Mouse (Mus musculus): ENCODE measurements around the gene Ubac1. TPM values are rescaled to one million over a fixed set of nuclear protein-coding genes. Genes with fewer than 3 reads are reported as not detected.
A peak's percentile ranks its signal among the peaks of the same experiment; 100 is the strongest.

Gene Ubac1
- polyA plus RNA-seq (2015; fragmentation: Nextera tagmentation; extraction: Ambion mirVana), result 113 and 117 TPM in 2 replicates

DNA sequence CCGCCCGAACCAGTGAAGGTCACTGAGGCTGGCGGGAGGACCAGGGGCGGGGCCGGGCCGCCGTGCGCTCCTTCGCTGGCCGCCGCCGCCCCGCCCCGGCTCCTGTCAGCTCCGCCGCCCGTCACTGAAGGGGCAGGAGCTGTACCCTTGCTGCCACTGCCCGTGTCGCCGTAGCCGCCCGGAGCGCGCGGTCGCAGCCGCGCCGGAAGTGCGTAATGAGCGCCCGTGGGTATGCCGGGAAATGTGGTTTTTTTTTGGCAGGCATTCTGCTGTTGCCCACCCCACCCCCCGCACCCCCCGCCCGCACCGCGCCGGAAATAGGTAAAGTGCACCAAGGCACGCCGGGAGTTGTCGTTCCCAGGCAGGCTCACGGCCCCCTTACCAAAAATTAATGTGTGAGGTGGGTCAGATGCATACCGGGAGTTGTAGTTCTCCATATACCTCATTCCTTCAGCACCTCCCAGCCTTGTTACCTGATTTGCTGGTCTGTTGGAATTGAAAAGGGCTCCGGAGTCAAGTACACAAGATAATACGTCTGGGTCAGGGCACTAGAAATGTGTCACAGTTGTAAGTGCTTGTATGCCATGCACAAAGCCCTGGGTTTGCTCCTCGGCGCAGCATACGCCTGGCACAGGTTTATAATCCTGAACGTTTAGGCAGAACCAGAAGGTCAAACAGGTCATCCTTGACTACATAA lies at the start of gene Ubac1:
TSS of gene Ubac1 (minus strand) at position 187 of the 697 bp plus-strand sequence.
- 7% methylated on average over 50 of the region's 50 CpGs for WGBS
- Histone ChIP-seq H3K4me2 (ENCODE audit: low read length) (peak within 1 kb of the TSS; percentile 89), H3K9me3 (ENCODE audit: control insufficient read depth, low read length) (no peaks in the 10 kb centered on the region), H3K27me3 (replicated peaks; ENCODE audit: control insufficient read depth, insufficient read depth, low read length) (no peaks in the 10 kb centered on the region), H3K4me3 (replicated peaks; ENCODE audit: low read length) (peak within 1 kb of the TSS; percentile 89), H3K27ac (ENCODE audit: low read length) (peak within 1 kb of the TSS; percentile 83), H3K36me3 (ENCODE audit: control insufficient read depth, insufficient read depth) (no peaks in the 10 kb centered on the region), H3K4me1 (replicated peaks; ENCODE audit: control insufficient read depth, insufficient read depth, low read length) (peaks cover 17% of the 10 kb centered on the region), H3K9ac (replicated peaks; ENCODE audit: low read depth, low read length) (peak within 1 kb of the TSS; percentile 83)
- peak; percentile 95 for ATAC-seq

DNA sequence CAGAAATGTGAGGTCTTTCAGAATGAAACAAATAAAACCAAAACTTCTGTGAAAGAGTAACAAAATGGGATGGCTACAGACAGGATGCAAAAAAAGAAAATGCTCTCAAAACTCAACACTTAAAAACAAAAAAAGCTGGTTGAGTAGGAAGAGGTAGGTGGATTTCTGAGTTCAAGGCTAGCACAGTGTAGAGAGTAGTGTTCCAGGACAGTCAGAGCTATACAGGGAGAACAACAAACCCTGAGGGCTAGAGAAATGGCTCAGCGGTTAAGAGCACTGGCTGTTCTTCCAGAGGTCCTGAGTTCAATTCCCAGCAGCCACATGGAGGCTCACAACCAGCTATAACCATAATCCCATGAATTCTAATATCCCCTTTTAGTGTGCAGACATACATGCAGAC lies 47.0 kb upstream of the Ubac1 start:
- no peak overlapping the region for H3K4me2 ChIP-seq (ENCODE audit: low read length)
- no peaks in the 10 kb centered on the region for H3K36me3 ChIP-seq (ENCODE audit: control insufficient read depth, insufficient read depth)
- ATAC-seq, result no peak
- H3K27me3 ChIP-seq (replicated peaks; ENCODE audit: control insufficient read depth, insufficient read depth, low read length), result no peaks in the 10 kb centered on the region
- H3K9me3 ChIP-seq (ENCODE audit: control insufficient read depth, low read length), result no peaks in the 10 kb centered on the region
- 86% methylated on average over 1 of the region's 1 CpGs for WGBS
- H3K27ac ChIP-seq (ENCODE audit: low read length), result no peak overlapping the region
- no peak overlapping the region for H3K9ac ChIP-seq (replicated peaks; ENCODE audit: low read depth, low read length)
- no peak overlapping the region for H3K4me3 ChIP-seq (replicated peaks; ENCODE audit: low read length)
- H3K4me1 ChIP-seq (replicated peaks; ENCODE audit: control insufficient read depth, insufficient read depth, low read length), result peaks cover 17% of the 10 kb centered on the region

GRCm38 (mm10) chr2:26068175-26068574 lies 46.6 kb upstream of the Ubac1 start:
- Histone ChIP-seq H3K9me3 (ENCODE audit: control insufficient read depth, low read length) (no peaks in the 10 kb centered on the region), H3K4me1 (replicated peaks; ENCODE audit: control insufficient read depth, insufficient read depth, low read length) (peaks cover 17% of the 10 kb centered on the region), H3K27ac (ENCODE audit: low read length) (no peak overlapping the region), H3K9ac (replicated peaks; ENCODE audit: low read depth, low read length) (no peak overlapping the region), H3K36me3 (ENCODE audit: control insufficient read depth, insufficient read depth) (no peaks in the 10 kb centered on the region), H3K4me2 (ENCODE audit: low read length) (no peak overlapping the region), H3K4me3 (replicated peaks; ENCODE audit: low read length) (no peak overlapping the region), H3K27me3 (replicated peaks; ENCODE audit: control insufficient read depth, insufficient read depth, low read length) (no peaks in the 10 kb centered on the region)
- 84% methylated on average over 7 of the region's 7 CpGs for WGBS
- no peak for ATAC-seq

DNA sequence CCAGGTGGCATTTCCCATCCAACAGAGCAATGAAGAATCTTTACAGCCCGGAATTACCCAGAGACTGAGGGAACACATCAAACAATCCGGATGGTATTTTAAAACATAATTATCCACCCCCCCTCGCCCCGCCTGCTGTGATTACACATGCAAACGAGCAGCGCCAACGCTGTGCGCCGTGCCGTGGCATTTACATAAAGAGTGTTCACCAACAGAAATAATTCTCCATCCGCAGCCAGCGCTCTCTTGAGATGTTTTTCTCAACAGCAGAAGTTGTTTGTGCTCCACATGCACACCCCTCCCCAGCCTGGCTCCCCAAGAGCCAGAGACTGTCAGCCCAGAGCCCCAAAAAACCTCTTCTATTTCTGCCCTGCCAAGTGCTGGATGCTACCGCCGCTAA lies 45.0 kb upstream of the Ubac1 start:
- Histone ChIP-seq H3K36me3 (ENCODE audit: control insufficient read depth, insufficient read depth) (no peaks in the 10 kb centered on the region), H3K9ac (replicated peaks; ENCODE audit: low read depth, low read length) (peak overlapping the region; percentile 13; the same call in 1 of the 2 replicates), H3K4me1 (replicated peaks; ENCODE audit: control insufficient read depth, insufficient read depth, low read length) (peaks cover 18% of the 10 kb centered on the region), H3K4me3 (replicated peaks; ENCODE audit: low read length) (no peak overlapping the region), H3K27me3 (replicated peaks; ENCODE audit: control insufficient read depth, insufficient read depth, low read length) (no peaks in the 10 kb centered on the region), H3K27ac (ENCODE audit: low read length) (peak overlapping the region; percentile 73), H3K4me2 (ENCODE audit: low read length) (peak overlapping the region; percentile 28), H3K9me3 (ENCODE audit: control insufficient read depth, low read length) (no peaks in the 10 kb centered on the region)
- WGBS, result 23% methylated on average over 14 of the region's 14 CpGs
- peak; percentile 70 for ATAC-seq

- H3K4me1 ChIP-seq (replicated peaks; ENCODE audit: control insufficient read depth, insufficient read depth, low read length), result peaks cover 22% of the 10 kb centered on the region
- no peak overlapping the region for H3K27ac ChIP-seq (ENCODE audit: low read length)
- H3K9me3 ChIP-seq (ENCODE audit: control insufficient read depth, low read length), result no peaks in the 10 kb centered on the region
- no peak overlapping the region for H3K4me3 ChIP-seq (replicated peaks; ENCODE audit: low read length)
- no peak for ATAC-seq
- 83% methylated on average over 13 of the region's 13 CpGs for WGBS
- no peak overlapping the region for H3K4me2 ChIP-seq (ENCODE audit: low read length)
- H3K9ac ChIP-seq (replicated peaks; ENCODE audit: low read depth, low read length), result no peak overlapping the region
- no peaks in the 10 kb centered on the region for H3K27me3 ChIP-seq (replicated peaks; ENCODE audit: control insufficient read depth, insufficient read depth, low read length)
- no peaks in the 10 kb centered on the region for H3K36me3 ChIP-seq (ENCODE audit: control insufficient read depth, insufficient read depth)
Observed at GRCm38 (mm10) chr2:26062742-26063427, 41.3 kb upstream of the Ubac1 start.

DNA sequence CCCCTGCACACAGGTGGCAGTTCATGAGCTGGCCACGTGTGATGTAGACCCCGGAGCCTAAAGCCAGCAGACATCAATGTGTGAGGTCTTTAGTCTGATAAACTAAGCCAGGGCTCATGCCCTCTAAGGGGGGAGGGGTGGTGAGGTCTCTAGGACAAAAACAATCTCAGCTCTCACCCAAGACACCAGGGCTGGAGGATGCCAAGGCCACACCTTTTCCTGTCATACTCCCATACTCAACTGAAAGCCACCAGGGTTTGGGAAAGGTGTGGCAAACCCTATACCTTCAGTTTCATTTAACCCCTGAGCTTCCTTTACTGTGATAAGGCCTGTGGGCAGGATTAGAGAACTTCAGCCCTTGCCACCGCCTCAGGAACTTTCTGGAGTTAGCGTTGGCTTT lies 40.7 kb upstream of the Ubac1 start:
- H3K27ac ChIP-seq (ENCODE audit: low read length), result no peak overlapping the region
- no peaks in the 10 kb centered on the region for H3K36me3 ChIP-seq (ENCODE audit: control insufficient read depth, insufficient read depth)
- H3K4me1 ChIP-seq (replicated peaks; ENCODE audit: control insufficient read depth, insufficient read depth, low read length), result peaks cover 20% of the 10 kb centered on the region
- WGBS, result 78% methylated on average over 4 of the region's 4 CpGs
- H3K9me3 ChIP-seq (ENCODE audit: control insufficient read depth, low read length), result no peaks in the 10 kb centered on the region
- H3K9ac ChIP-seq (replicated peaks; ENCODE audit: low read depth, low read length), result no peak overlapping the region
- no peak for ATAC-seq
- H3K4me2 ChIP-seq (ENCODE audit: low read length), result no peak overlapping the region
- H3K4me3 ChIP-seq (replicated peaks; ENCODE audit: low read length), result no peak overlapping the region
- no peaks in the 10 kb centered on the region for H3K27me3 ChIP-seq (replicated peaks; ENCODE audit: control insufficient read depth, insufficient read depth, low read length)

GRCm38 (mm10) chr2:26061018-26061666 lies 39.6 kb upstream of the Ubac1 start:
- peak; percentile 61; the same call in 1 of the 2 replicates for ATAC-seq
- no peaks in the 10 kb centered on the region for H3K27me3 ChIP-seq (replicated peaks; ENCODE audit: control insufficient read depth, insufficient read depth, low read length)
- H3K27ac ChIP-seq (ENCODE audit: low read length), result no peak overlapping the region
- no peaks in the 10 kb centered on the region for H3K36me3 ChIP-seq (ENCODE audit: control insufficient read depth, insufficient read depth)
- peaks cover 9% of the 10 kb centered on the region for H3K4me1 ChIP-seq (replicated peaks; ENCODE audit: control insufficient read depth, insufficient read depth, low read length)
- no peak overlapping the region for H3K4me2 ChIP-seq (ENCODE audit: low read length)
- H3K9me3 ChIP-seq (ENCODE audit: control insufficient read depth, low read length), result no peaks in the 10 kb centered on the region
- 58% methylated on average over 21 of the region's 21 CpGs for WGBS
- no peak overlapping the region for H3K9ac ChIP-seq (replicated peaks; ENCODE audit: low read depth, low read length)
- no peak overlapping the region for H3K4me3 ChIP-seq (replicated peaks; ENCODE audit: low read length)

DNA sequence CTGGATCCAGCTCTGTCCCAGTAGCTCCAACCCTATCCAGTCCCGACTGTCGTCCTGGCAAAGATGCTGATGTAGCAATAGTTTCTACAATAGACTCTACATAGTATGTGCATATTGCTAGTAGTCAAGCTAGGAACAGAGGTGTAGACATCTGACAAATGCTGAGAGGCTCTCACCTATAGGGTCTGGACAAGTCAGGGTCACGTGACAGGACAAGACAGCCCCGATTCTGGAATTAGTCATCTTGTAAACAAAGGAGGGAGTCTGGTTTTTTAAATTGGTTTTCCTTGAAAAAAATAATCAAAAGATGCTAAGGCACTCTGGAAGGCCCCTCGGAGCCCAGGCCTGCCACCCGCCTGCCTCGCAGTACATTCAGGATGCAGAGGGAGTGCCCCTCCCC lies 35.5 kb upstream of the Ubac1 start:
- no peak overlapping the region for H3K27ac ChIP-seq (ENCODE audit: low read length)
- no peaks in the 10 kb centered on the region for H3K27me3 ChIP-seq (replicated peaks; ENCODE audit: control insufficient read depth, insufficient read depth, low read length)
- ATAC-seq, result no peak
- 84% methylated on average over 7 of the region's 7 CpGs for WGBS
- H3K36me3 ChIP-seq (ENCODE audit: control insufficient read depth, insufficient read depth), result no peaks in the 10 kb centered on the region
- no peak overlapping the region for H3K4me2 ChIP-seq (ENCODE audit: low read length)
- H3K4me1 ChIP-seq (replicated peaks; ENCODE audit: control insufficient read depth, insufficient read depth, low read length), result peaks cover 9% of the 10 kb centered on the region; the same call in 1 of the 2 replicates
- H3K9me3 ChIP-seq (ENCODE audit: control insufficient read depth, low read length), result no peaks in the 10 kb centered on the region
- H3K9ac ChIP-seq (replicated peaks; ENCODE audit: low read depth, low read length), result no peak overlapping the region
- H3K4me3 ChIP-seq (replicated peaks; ENCODE audit: low read length), result no peak overlapping the region

GRCm38 (mm10) chr2:26056226-26056625 lies 34.7 kb upstream of the Ubac1 start:
- WGBS, result 70% methylated on average over 5 of the region's 5 CpGs
- Histone ChIP-seq H3K27me3 (replicated peaks; ENCODE audit: control insufficient read depth, insufficient read depth, low read length) (no peaks in the 10 kb centered on the region), H3K9me3 (ENCODE audit: control insufficient read depth, low read length) (no peaks in the 10 kb centered on the region), H3K4me3 (replicated peaks; ENCODE audit: low read length) (no peak overlapping the region), H3K4me2 (ENCODE audit: low read length) (no peak overlapping the region), H3K9ac (replicated peaks; ENCODE audit: low read depth, low read length) (no peak overlapping the region), H3K36me3 (ENCODE audit: control insufficient read depth, insufficient read depth) (no peaks in the 10 kb centered on the region), H3K27ac (ENCODE audit: low read length) (no peak overlapping the region), H3K4me1 (replicated peaks; ENCODE audit: control insufficient read depth, insufficient read depth, low read length) (peaks cover 5% of the 10 kb centered on the region; the same call in 1 of the 2 replicates)
- no peak for ATAC-seq
